Mouse (Mus musculus): ENCODE results near the gene Myh1.

Gene Myh1

DNA sequence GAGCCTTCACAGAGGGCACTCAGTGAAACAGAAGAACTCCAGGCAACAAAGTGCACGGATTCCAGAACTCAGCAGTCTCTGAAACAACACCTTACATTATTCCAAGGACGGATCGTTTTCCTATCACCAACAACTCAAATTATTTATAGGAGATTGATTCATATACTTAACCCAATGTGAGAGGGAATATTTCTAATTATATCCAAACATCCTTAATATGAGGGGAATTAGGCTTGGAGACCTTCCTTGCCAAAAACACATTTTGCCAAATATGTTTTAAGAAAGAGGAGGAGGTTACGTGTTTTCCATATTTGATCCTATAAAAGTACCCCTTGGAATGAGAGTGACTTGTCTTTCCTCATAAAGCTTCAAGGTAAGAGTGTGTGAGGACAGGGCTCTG is at the start of gene Myh1:
TSS of gene Myh1 (plus strand) at position 301 of the 400 bp plus-strand sequence.
- DNase-seq (ENCODE audit: low spot score in 2 of 2) = no peak

DNA sequence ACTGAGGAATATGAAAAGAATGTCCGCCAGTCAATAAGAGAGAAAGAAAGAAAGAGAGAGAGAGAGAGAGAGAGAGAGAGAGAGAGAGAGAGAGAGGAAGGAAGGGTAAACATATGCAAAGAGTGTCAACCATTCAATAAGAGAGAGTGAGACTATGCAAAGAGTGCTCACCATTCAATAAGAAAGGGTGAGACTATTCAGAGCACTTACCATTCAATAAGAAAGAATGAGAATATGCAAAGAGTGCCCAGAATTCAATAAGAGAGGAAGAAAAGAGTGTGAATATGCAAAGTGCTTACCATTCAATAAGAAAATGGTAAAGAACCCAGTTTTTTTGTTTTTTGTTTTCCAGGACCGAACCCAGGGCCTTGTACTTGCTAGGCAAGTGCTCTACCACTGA is 49.6 kb upstream of the Myh1 start:
- no peak for DNase-seq (ENCODE audit: low spot score in 2 of 2)

DNA sequence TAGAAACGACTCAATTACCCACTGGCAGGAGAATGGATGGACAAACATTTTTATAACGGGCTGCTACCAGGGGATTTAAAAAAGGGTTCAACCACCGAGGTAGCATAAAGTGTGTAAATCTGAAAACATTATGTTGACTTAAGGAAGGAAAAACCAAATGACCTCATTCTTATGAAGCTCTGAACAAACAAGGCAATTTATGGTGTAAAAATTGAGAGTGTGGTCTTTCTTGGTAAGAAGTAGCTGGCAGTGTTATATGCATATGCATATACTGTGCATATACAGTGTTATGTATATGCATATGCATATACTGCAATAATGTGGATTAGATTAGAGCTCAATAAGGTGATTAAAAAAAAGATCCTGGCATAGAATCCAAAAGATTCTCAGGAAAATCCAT is 48.7 kb upstream of the Myh1 start:
- no peak for DNase-seq (ENCODE audit: low spot score in 2 of 2)

DNA sequence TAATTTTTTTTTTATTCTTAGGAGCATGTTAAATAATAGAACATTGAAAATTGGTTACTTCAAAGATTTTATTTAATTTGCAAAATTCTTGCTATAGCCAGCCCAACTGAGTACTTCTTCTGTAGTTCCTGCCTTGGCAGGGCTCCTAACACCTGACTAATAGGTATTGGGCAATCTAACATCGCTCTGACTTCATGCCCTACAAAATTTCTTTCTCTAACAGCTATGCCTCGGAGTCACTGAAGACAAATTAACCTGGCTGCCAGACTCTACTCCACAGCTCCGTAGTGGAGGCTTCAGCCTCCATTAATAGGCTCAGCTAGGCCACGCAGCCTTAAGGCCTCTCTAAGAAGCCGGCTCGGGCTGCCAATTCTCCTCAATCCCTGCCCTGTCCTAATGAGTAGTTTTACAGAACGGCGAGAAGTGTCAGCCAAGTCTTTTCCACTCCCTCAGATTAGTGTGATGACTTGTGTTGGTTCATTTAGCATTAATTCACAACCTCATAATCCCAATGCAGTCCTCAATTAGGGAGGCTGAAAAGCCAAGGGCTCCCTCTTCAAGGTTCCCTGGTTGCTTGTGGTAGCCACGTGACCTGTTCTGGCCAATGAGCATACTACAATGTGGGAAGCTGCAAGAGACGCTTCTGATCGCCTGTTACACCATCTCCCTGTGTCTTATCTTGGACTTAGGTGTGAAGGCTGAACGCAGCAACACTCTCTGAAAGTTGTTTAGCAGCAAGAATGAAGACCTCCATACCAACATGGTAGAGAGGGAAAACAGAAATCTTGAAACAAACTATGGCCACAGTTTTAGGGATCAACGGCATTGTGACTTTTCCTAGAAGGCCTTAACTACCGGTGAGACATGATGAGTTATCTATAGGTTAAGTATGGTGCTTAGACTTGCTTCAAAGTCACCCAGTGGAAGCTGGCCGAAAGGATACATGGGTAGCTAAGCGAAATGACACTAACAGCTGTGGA is 47.9 kb upstream of the Myh1 start:
- DNase-seq (ENCODE audit: low spot score in 2 of 2) = no peak

DNA sequence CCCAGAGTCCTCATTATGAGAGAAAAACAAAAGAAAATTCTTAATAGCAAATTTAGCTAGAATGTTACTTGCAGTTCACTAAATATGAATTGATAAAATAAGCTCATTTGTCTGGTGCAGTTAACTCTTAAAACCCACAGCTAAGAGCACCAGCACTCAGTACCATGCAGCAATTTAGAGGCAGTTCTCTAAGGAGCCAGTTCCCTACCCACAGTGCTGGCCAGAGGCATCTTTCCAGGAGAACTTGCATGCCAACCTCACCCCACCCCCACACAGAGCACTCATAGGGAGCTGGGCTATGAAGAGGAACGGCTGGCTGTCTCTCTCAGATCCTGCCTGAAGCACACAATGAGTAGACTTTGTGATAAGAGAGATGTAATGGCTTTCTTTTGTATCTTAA is 46.7 kb upstream of the Myh1 start:
- no peak for DNase-seq (ENCODE audit: low spot score in 2 of 2)

DNA sequence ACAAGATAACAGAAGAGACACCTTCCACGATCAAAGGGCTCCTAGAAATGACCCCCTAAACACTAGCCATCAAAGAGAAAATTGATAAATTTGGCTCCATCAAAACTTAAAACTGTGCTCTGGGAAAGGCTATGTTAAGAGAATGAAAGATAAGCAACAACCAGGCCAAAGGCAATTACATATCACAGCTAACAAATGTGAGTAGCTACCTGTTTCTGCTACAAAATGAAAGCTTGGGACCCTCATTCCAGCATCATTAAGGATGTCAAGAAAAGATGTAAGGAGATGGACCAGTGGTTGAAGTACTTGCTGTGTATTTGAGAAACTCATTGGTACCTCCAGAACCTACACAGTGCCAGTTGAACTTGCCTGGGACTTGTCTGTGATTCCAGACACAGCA is 46.0 kb upstream of the Myh1 start:
- no peak for DNase-seq (ENCODE audit: low spot score in 2 of 2)

DNA sequence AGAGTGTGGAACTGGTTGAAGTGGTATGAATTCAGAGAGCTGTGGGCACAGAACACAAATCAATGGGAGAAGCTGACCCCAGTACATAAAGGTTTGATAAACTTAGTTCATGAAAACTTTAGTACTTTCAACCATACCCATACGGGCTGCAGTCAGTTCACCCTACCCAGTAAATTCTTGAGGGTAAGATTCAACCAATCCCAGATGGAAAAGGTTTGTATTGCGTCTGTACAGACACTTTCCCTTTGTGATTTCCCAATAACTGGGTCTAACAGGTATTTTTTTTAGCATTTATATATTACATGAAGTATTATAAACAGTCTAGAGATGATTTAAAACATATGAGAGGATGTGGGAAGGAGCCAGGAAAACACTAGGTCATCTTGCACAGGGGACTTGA is 44.2 kb upstream of the Myh1 start:
- DNase-seq (ENCODE audit: low spot score in 2 of 2) = no peak

DNA sequence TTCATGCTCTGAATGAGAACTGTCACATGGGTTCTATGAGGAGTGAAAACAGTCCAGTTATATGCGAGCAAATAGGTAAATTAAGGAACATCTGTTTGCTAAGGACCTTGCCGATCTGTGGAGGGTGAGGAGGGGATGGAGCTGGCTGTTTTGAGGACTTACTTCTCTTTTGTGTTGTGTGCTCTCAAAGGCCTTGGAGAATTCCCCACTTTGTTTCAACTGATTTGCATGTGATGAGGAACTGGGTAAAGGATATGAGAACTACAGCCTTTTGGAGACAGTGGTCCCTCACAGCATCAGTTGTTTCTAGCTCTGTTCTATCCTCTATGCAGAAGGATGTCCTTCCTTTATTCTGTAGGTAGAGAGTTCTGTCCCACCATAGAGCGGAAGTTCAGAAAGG is 39.7 kb upstream of the Myh1 start:
- no peak for DNase-seq (ENCODE audit: low spot score in 2 of 2)

DNA sequence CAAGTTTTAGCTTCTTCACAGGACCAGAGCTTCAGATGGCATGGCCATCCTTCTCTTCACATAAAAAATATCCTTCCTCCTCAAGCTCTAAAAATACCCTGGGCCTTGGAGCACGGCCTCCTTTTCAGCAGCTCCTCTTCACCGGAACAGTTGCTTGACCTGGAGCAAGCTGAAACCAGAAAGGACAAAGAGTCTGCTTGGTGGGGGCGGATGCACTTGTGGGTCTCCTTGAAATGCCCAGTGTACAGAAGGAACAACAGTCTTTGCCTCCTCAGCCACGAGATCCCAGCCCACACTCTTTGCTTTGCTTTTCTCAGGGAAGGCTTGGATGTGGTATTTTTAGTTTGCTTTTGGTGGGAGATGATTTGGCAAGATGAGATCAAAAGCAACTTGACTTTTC is 36.2 kb upstream of the Myh1 start:
- DNase-seq (ENCODE audit: low spot score in 2 of 2) = no peak

DNA sequence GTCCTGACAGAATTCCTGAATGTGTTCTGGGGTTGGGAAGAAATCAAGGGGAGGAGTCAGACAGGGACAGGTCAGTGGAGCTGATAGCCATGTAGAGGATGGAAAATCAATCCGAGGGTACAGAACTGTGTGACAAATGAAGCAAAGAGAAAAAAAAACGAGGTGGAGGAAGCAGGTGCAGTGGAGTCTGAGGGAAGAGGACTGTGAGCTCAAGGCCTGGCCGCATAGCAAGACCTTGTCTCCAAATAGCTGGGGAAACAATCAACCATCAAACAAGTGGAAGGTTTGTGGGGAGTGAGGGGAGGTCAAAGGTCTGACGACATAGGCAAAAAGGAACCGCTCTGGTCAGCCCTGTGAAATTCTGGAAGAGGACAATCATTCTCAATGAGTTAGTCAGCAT is 35.0 kb upstream of the Myh1 start:
- DNase-seq (ENCODE audit: low spot score in 2 of 2) = no peak

DNA sequence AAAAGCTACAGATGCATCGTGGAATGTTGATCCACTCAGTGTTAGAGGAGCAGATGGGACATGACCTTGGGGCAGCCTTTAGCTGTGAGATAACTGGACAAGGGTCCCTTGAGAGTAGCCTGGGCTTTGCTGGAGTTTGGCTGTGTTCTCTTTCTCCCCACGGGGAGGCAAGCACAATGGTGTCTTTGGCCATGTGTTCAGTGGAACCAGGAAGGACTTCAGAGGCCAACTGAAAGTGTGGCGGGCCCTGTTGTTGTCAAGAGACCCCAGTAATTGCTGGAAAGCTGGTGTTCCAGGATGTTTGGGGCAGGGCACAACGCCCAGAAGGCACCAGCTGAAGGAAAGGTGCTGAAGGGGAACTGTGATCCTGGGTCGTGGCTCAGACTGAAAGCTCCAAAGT is 30.6 kb upstream of the Myh1 start:
- DNase-seq (ENCODE audit: low spot score in 2 of 2) = no peak

DNA sequence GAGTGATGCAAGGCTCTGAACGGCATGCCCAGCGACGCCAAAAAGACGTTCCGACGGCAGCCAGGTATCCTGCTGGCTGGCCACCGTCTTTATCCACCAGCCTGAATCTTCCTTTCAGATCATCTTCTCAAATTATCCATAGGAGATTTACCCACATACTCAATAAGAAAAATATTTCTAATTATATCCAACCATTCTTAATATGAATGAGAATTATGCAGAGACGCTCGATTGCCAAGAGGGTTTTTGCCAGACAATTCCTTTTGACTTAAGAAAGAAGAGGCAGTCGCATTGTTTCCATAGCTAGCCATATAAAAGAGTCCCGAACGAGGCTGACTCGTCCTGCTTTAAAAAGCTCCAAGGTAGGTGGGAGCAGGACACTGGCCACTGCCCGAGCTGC is 29.1 kb upstream of the Myh1 start, which contains the start of gene Myh2:
TSS of gene Myh2 (plus strand) at position 301 of the 400 bp plus-strand sequence.
- DNase-seq (ENCODE audit: low spot score in 2 of 2) = no peak

DNA sequence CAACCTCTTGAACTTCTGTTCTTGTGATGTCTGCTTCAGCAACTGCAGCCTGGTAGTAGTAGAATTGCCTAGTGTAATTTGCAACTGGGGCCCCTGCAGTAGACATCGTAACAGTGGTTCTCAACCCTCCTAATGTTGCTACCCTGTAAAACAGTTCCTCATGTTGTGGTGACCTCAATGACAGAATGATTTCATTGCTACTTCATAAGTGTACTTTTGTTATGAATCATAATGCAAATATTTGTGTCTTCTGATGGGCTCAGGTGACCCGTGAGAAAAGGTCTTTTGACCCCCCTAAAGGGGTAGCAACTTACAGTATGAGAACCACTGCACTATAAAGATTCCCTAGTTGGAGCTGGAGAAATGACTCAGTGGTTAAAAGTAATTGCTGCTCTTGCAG is 27.4 kb upstream of the Myh1 start:
- DNase-seq (ENCODE audit: low spot score in 2 of 2) = no peak

DNA sequence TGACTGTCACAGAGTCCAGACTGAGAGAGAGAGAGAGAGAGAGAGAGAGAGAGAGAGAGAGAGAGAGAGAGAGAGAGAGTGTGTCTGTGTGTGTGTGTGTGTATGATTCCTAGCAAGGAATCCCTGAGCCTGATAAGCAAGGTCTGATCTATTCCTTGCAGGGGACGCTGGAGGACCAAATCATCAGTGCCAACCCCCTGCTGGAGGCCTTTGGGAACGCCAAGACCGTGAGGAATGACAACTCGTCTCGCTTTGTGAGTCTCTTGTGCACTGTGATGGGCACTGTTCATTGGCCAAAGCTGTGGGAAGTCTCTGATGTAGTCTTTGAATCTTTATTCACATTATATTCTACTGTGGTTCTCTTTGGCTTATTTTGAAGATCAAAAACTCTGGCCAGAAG is 23.5 kb upstream of the Myh1 start:
- DNase-seq (ENCODE audit: low spot score in 2 of 2) = no peak

DNA sequence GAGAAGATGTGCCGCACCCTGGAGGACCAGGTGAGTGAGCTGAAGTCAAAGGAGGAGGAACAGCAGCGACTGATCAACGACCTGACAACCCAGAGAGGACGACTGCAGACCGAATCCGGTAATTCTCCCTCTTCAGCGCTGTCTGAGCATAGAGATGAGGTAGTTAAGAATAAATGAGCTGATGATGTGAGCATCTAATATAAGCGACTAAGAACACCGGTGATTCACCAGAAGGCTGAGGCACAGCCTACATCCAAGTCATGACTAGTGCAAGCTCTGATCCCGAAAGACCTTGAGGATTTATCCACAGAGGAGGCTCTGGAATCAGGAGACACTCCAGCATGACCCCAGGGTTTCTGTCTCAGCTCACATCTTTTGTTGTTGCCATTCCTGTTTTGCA is 9.5 kb upstream of the Myh1 start:
- no peak for DNase-seq (ENCODE audit: low spot score in 2 of 2)

DNA sequence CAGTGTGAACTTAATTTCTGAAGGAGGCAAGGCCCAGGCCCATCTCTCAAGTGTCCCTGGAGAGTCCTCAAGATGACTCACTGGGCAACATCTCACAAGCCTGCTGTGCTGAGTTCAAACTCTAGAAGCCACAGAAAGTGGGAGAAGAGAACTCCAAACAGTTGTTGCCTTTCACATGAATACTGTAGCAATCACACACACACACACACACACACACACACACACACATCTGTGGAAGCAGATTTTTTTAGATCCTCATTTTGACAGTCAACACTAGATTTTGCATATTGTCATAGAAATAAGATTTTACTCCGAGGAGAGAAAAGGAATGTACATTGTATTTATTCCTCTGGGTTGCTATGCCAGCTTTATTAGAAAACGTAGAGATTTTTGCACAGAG is 9.0 kb upstream of the Myh1 start:
- no peak for DNase-seq (ENCODE audit: low spot score in 2 of 2)

DNA sequence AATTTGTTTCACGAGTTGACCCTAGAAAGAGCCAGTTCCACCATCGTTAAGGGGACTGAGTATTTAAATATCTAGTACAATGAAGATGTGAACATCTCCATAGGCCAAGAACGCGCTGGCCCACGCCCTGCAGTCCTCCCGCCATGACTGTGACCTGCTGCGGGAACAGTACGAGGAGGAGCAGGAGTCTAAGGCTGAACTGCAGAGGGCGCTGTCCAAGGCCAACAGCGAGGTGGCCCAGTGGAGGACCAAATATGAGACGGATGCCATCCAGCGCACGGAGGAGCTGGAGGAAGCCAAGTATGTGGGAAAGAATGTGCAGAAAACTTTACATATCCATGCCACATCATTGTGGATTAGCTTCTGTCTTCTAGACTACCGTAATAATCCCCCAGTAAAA is 8.4 kb upstream of the Myh1 start:
- no peak for DNase-seq (ENCODE audit: low spot score in 2 of 2)

DNA sequence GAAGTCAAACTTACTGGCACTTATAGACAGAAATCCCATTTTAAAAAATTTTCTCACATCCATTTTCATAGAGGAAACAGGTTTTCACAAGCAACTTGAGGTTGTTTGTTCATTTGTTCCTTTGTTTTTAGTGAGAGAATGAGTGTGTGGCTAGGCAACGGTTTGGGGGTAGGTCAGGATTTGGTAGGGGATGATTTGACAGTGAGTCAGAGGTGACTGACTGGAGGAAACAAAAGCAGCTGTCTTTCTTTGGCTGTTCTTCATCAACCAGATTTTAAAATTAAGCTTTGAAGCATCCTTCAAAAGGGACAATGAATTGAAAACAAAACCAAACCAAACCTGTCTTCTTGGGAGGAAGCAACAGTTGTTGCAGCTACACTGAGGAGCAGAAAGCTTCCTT is 531 bp upstream of the Myh1 start:
- DNase-seq (ENCODE audit: low spot score in 2 of 2) = no peak

DNA sequence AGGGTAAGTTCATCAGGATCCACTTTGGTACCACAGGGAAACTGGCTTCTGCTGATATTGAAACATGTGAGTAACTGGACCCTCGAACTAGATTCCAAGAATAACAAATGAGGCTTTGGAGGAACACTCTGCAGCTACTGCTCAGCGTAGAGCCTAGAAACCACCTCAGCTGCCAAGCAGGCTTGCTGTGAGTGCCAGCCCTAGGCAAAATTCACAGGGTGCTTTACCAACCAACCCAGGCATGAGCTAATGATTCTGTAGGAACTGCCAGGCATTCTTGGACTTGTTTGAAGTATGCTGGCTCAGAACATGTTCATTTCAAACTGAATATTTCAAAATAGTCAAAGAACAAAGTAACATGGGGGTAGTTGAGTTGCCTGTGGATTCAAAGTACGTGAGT is 4.9 kb downstream of the Myh1 start:
- DNase-seq (ENCODE audit: low spot score in 2 of 2) = no peak

DNA sequence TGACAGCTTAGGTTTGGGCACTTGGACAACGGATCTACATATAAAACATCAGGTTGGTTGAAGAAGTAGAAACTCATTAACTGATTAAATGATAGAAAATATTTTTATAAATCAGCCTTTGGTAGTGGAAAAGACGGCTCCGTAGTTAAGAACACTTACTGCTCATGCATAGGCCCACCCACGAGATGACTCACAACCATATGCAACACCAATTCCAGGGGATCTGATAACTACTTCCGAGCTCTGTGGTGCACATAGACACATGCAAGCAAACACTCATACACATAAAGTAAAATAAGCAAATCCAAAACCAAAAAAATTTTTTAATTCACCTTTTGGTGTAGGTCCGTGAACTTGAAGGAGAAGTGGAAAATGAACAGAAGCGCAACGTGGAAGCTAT is 22.0 kb downstream of the Myh1 start:
- DNase-seq (ENCODE audit: low spot score in 2 of 2) = no peak

DNA sequence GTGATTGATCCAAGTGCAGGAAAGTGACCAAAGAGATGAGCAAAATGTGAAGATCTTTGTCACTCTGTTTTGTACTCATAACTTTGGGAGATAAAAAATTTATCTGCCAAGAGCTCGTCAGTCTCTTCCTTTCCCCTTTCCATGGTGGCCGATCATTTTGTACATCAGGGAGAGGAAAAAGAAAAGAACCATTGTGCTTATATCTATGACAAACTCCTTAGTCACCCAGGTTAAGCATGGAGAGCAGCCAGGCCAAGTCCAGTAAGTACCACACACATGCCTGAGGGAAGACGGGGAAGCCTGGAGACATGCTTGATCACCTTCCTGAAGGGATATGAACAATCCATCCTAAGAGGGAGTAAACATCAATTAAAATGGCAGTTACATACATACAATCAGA is 24.6 kb downstream of the Myh1 start:
- no peak for DNase-seq (ENCODE audit: low spot score in 2 of 2)

DNA sequence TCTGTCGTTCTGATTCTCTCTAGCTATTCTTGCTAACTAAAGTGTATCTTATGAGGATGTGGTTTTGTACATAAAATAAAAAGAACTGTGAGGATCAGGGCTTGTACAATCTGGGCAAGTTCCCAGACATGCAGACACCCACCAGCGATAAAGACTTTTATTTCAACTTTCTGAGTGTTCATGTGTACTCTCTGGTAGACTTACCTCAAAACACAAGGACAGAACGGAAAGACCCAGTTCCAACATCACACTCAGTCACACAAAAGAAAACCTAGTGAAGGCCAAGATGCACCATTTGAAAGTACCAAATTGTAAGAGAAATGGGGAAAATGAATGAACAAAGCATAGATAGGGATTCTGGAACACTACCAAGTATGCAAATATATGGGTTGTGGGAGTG is 28.9 kb downstream of the Myh1 start:
- no peak for DNase-seq (ENCODE audit: low spot score in 2 of 2)

DNA sequence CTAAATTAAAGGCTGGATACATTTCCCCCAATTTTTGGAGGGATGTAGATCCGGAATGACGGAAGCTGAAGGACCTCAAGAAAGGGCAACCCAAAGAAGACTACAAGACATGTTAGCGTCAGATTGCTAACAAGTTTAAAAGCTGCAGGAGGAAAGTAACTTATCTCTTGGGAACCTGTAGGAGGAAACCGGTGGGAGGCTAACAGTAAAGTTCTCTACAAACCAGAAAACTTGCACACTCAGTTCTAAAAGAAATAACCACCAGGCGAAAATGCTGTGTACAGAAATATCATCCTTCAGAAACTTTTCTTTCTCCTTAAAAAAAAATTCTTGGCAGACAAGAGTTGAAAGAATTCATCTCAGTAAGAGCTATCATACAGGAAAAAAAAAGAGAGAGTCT is 29.3 kb downstream of the Myh1 start:
- DNase-seq (ENCODE audit: low spot score in 2 of 2) = no peak

DNA sequence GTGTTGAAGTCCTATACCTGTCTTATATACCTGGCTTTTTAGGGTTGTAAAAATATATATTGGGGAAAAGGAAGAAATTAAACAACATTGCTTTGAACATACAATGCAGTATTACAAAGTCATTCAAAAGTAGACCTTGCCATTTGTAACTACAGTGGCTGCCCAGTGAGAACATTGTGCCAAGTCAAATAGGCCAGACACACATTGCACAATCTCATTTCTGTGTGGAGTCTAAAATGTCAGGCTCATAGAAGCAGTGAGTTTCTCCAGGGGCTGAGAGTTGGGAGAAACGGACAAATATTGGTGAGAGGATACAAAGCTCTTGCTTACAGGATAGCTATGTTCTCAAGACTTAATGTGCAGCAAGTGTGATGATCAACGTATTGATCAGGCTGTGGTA is 30.1 kb downstream of the Myh1 start:
- no peak for DNase-seq (ENCODE audit: low spot score in 2 of 2)
